Mouse (Mus musculus): ENCODE data around the gene Hpse.

Hpse gene

DNA sequence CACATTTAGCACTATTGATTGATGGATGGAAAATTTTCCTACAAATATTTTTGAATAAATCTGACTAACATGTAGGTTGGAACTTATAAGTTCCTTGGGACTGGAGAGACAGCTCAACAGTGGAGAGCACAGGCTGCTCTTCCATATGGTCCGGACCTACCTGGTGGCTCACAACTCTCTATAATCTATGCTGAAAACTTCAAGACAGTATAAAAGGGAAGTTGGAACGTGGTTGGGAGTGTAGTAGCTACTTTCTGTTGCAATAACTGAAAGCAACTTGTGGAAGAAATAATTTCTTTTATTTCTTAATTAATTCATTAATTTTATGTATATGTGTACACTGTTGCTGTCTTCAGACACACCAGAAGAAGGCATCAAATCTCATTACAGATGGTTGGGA lies 22.1 kb downstream of the Hpse start:
- no peak for DNase-seq (ENCODE audit: low read depth, low spot score)

DNA sequence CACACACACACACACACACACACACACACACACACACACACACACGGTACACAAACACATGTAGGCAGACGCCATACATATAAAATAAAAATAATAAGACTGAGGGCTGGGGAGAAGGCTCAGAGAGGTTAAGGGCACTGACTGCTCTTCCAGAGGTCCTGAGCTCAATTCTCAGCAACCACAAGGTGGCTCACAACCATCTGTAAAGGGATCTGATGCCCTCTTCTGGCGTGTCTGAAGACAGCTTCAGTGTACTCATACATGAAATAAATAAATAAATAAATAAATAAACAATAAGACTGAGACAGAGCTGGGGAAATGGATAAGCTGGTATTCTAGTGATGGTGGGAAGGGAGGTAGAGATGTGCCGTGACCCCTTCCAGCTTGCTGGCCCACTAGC lies 33.9 kb downstream of the Hpse start:
- DNase-seq (ENCODE audit: low read depth, low spot score): peak; percentile 27

DNA sequence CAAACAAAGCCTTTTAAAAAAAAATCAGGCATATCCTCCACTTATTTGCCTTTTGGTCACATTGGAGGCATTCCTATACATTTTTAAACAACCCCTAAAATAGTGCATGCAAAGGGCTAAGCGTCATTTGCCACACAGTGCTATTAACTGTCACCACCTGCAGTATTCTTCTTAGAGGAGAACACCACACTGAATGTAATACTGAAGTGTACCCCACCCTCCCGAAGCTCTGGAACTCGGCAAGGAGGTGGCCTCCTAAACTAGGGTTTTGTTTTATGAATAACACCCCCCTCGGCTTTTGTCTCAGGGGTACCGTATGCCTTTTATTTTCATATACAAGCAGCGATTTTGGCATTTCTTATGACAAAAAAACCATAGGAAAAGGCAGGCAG lies 39.0 kb downstream of the Hpse start:
- no peak for DNase-seq (ENCODE audit: low read depth, low spot score)

DNA sequence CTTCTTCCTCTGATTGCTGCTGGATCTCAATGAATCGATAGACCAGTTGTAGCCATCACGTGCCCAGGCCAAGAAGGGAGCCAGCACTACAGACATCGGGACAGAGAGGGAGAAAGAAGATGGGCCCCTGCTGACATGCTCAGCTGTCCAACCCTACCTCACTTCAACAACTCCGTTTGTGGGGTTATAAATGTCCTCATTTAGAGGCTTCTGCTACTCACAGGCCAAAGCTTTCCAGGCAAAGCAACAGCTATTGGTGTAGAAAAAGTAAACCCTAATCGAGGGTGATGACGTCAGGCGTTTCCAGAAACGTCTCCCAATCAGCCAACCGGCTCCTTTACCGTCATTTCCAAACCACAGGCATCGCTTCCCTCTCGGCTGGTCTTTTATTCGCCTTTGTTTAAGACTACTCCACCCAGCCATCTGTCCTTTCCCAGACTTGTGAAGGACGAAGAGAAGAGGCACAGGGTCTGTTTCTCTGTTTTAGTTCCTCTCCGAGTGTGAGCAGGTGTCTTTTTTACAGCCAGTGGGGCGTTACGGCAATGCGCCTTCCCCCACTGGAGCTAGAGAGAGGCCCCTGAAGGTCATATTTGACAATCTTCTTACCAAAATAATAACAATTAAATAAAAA lies 39.5 kb downstream of the Hpse start:
- peak; percentile 91 for DNase-seq (ENCODE audit: low read depth, low spot score)

DNA sequence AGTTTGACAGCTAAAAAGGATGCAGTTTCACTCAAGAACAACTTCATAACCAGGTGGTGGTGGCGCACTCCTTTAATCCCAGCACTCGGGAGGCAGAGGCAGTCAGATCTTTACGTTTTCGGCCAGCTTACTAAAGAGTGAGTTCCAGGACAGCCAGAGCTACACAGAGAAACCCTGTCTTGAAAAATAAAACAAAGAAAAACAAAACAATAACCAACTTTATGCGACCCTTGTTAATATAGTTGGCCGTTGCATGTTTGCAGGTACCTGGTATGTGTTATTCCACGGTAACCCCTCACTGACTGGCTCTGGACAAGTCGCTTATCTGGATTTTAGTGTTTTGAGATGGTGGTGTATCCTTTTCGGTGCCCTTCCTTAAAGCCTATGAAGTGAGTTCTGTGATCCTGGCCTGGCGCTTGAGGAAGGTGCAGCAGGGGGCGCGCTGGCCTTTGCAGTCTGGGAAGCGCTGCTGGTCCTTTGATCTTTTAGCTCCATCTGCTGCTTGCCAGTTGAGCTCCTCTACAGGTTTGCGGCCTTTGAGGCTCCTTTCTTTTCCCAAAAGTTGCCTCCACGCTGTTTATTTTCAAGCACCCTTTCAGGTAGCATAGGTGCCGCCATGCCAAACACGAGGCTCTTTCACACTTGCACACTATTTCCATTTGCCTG lies 44.7 kb downstream of the Hpse start, which contains the start of gene Coq2:
Gene Coq2 (minus strand): TSS at position 430 of the 666 bp plus-strand sequence.
- DNase-seq (ENCODE audit: low read depth, low spot score): peak; percentile 95

DNA sequence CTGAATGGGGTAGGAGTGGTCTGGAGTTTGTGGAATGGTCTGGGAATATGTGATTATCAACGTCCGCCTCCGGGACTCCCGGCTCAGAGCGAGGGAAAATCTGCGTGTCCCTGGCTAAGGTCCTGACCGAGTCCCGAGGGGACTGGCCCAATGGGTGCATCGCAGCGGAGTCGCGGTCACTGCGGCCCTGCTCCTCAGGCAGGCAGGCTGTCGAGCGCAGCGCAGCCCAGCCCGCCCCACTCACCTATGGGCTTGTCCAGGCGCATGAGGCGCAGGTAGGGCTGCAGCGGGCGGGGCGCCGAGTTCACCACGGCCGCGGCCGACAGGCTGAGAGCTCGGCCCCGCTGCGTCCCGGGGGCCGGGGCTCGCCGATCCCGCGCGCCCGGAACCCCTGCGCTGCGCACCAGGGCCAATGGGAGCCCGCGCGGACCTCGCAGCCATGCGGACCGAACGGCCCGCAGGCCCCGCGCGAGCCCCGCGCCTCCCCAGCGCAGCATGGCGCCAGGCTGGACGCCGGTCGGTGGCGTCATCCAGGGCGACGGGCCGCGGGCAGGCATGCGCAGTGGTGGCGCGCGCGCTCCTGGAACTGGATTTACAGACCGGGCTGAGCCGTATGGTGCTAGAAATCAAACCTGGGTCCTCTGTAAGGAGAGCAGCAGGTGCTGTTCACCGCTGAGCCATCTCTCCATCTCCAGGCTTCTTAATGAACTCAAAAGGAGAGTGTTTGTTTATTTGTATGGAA lies 45.6 kb downstream of the Hpse start:
- peak; percentile 94 for DNase-seq (ENCODE audit: low read depth, low spot score)

DNA sequence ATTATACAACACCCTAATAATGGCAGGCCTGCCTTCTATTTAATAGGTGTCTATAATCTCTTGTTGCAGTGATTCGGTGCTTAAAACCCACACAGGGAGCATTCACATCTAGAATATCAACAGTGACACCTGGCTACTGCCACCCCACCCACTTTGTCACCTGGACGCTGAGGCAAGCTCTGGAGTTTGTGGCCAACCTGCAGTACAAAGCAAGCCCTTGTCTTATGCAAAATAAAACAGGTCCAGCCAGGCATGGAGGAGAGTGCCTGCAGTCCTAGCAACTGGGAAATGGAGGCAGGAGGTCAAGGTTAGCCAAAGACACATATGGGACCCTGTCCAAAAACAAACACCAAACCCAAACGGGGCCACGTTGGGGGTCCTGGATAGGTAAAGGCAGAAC lies 47.1 kb downstream of the Hpse start:
- DNase-seq (ENCODE audit: low read depth, low spot score): no peak

DNA sequence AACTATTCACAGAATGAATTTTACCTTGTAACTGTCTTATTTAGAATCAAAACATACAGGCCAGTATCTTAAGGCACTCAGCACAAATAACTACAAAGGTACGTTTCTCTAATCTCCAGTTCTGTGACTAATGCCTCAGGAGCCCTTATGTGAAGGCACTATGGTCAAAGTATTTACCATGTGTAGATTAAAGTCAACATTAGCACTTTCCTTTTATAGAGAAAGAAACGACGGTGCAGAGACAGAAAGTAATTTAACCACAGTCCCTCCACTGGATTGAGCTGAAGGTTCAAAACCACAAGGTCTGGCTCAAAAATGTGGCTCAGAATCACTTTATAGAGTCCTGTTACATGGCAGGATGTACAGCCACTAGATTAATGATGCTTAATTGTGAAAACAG lies 47.6 kb downstream of the Hpse start:
- DNase-seq (ENCODE audit: low read depth, low spot score): no peak

DNA sequence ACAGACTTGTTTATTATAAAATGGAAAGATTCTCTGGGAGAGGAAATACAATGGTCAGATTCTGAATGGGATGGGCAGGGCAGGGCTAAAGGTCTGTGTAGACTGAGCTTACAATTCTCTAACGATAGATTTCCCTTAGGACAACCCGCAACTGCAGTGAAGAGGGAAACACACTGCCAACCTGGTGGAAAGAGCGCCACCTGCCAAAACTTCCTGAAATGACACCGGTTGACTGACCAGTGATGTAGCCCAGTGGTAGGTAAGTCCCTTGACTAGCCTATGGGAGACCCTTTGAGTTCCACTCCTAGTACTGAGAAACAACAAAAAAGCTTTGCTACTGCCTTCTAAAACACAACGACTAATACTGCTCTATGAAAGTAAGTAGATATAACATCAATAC lies 48.1 kb downstream of the Hpse start:
- peak; percentile 80 for DNase-seq (ENCODE audit: low read depth, low spot score)

DNA sequence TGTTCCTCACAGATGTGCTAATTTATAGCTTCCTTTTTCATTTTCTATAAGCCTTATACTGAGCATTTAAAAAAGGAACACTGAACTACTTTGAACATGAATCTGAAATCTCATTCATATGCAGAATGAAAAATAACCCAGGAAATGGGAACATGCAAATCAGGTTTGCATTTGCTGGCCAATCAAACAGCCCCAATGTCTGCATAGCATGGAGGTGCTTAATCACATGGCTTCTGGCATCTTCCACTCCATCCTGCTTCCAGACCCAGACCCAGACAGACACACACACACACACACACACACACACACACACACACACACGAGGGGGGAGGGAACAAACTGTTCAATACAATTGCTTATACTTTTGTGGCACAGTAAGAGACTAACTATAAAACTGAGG lies 52.6 kb downstream of the Hpse start:
- DNase-seq (ENCODE audit: low read depth, low spot score): no peak

DNA sequence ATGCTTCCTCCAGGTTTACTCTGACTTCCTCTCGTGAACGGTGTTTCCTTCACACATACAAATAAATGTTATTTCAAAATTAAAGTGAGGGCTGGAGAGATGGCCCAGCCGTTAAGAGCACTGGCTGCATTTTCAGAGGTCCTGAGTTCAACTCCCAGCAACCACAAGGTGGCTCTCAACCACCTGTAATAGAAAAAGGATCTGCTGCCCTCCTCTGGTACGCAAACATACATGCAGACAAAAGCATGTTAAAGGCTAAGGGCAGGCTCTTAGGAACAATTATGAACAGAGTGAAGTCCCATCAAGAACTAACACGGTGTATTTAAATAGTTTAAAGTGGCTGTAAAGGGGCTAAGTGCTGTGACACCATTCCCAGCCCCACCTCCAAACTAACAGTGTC lies 55.7 kb downstream of the Hpse start:
- peak; percentile 66 for DNase-seq (ENCODE audit: low read depth, low spot score)

DNA sequence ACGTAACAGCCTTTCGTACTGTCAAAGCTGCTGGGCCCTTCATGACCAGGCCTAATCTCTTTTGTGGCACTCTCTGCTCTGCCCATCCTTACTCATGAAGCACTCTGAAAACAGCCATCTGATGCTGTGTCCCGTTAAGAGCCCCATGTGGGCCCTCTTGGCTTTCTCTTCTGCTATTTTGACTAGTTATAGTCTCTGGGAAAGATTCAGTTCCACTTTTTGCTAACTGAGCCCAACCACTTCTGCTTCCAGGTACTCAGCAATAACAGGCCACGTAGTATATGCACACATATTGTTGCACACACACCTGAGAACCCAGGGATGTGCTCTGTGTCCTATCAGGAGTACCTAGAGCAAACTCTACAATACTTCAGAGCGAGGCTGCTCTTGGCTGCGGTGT lies 56.5 kb downstream of the Hpse start:
- DNase-seq (ENCODE audit: low read depth, low spot score): no peak

DNA sequence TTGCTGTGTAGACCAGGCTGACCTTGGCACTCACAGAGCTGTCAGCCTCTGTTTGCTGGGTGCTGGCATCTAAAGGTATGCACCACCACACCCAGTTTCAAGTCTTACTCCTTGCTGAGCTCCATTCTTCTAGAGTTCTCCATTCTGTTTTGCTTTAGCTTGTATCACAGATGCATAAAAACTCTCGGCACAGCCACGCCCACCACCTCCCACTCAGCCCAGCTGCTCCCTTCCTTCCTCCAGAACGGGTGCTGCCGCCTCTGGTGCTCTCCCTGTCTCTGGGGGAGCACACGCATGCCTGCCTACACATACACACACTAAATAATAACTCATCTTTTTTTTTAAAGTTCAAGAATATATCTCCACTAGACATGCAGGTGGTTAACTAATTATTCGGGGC lies 61.1 kb downstream of the Hpse start:
- DNase-seq (ENCODE audit: low read depth, low spot score): peak; percentile 68

DNA sequence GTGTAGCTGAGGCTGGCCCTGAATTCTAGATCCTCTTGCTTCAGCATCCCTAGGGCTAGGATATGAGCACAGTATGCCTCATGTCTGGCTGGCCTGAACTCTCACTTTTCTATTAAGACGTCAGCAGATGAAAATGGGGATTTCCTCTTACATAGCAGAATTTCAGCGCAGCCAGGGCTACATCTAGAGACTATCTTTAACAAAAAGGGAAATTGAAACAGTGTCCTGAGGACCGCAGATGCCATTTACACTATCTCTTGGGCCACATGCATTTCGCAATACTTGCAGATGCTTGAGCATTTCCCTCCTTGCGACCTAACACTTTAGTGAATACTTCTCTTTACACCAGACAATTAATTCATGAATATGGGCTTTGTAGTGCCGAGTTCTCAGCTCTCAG lies 63.2 kb downstream of the Hpse start:
- DNase-seq (ENCODE audit: low read depth, low spot score): no peak

DNA sequence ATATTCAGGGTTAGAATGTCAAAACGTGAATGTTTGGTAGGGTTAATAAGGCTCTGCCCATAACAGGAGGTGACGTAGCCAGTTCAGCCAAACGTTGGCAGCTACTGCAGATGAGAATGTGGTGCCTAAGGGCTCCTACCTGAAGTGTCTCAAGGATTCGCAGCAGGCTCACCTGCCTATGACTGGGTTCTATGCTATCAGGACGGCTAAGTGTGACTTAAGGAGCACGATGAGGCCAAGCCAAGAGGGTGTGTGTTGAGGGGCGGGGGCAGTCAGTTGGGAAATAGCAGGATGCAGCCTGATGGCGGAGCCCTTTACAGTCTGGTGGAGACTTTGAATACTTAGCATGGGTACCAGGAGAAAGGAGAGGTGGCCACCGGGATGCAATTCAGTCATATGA lies 67.2 kb downstream of the Hpse start:
- no peak for DNase-seq (ENCODE audit: low read depth, low spot score)

DNA sequence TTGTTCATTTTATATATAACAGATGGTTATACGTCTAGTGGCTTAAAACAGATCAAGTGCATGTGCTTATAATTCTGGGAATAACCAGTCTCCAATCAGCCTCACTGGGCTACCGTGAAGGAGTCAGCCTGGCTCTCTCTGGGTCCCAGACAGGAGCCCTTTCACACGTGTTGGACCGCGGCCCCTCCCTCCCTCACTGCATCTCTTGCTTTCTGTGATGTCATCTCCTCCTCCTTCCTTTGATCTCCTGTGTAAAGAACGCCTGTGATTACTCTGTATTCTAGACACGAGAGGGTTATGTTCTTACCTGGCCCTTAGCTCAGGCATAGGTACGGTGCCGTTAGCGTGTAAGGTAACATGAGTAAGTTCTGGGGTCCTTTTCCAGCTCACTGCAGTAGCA lies 68.0 kb downstream of the Hpse start:
- DNase-seq (ENCODE audit: low read depth, low spot score): no peak

DNA sequence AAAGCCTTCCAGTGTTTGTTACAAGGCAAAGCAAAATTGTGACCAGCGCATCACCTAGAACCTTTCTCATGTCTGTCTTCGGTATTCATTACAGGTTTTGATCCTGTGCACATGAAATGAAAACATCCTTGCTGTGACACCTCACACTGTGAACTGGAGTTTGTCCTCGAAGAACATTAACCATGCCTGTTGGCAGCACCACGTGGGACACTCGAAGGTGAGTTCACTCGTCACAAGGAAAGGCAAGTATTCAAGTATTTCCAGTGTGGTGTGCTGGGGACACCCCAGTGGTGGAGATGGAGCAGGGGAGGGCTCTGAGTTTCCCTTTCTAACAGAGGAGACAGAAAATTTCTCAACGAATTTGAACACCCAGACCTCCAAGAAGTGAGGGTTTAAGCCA lies 68.5 kb downstream of the Hpse start:
- no peak for DNase-seq (ENCODE audit: low read depth, low spot score)

DNA sequence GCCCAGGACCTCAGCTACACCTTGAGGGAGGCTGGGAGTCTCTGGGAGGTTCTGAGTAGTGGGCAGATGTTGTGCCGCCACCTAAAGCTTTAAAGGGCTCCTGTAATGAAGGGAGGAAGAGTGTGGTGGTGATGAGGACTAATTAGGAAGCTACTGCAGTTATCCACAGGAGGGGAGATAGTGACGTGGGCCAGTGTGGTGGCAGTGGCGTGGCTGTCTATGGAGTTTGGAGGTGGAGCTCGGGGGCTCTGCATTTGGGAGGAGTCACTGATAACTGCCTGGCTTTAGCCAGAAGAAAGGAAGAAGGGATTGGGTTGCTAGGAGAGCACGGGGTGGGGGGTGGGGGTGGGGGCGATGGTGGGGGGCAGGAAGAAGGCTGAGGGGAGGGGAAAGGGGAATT lies 71.0 kb downstream of the Hpse start:
- no peak for DNase-seq (ENCODE audit: low read depth, low spot score)

DNA sequence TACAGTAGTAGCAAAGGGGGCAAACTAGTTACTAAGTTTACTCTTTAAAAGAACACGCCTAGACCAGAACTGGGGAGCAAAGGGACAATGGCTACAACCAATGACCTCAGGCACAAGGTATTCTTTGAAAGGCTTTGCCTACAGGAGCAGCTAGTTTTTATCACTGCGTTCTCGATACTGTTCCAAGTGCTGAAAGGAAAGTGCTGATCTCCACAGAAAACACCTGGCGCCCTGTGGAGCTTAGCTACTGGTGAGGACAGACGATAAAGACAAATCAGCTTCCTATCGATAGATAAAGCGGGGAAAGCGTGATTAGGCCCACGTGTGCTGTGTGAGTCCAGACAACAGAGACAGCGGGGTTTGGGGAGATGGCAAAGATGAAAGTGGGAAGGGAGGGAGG lies 71.5 kb downstream of the Hpse start:
- no peak for DNase-seq (ENCODE audit: low read depth, low spot score)

DNA sequence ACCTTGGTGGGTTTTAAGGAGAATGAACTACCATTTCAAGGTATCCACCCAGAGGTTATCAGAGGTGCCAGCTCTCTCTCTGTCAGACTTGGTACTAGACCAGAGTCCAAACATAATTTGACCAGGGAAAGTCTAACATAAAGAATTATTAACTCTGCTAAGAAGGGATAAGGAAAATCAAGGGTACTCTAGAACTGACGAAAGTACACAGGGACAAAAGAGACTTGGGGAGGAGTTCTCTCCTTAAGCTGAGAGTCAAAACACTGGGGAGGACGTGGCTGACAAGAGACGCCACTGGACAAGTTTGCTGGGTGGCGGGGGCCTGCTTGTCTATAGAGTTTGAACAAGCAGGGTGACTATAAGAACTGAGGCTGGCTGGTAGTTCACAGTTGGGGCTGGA lies 73.0 kb downstream of the Hpse start:
- no peak for DNase-seq (ENCODE audit: low read depth, low spot score)

DNA sequence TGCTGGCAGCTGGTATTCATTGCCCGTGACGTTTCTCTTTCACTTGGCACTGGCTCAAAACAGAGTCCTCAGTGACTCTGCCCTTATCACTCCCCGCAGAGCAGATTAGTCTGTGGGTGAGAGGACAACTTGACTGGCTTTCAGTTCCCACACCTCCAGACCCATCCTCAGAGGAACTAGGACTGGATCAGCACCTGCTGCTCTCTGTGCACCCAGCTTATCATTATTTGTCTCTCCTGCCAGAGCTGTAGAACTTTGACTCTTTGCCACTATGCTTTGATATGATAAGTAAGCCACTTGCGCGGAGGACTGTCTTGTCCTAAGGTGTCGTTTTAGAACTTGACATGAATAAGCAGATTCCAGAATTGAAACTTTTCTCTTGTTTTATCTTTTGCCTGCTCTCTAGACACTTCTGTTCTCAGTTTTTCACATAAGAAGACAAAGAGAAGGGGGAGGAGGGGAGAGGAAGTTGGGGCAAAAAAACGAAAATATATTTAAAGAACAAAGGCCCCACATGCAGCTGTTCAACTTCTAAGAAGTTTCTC lies 75.5 kb downstream of the Hpse start:
- DNase-seq (ENCODE audit: low read depth, low spot score): no peak

DNA sequence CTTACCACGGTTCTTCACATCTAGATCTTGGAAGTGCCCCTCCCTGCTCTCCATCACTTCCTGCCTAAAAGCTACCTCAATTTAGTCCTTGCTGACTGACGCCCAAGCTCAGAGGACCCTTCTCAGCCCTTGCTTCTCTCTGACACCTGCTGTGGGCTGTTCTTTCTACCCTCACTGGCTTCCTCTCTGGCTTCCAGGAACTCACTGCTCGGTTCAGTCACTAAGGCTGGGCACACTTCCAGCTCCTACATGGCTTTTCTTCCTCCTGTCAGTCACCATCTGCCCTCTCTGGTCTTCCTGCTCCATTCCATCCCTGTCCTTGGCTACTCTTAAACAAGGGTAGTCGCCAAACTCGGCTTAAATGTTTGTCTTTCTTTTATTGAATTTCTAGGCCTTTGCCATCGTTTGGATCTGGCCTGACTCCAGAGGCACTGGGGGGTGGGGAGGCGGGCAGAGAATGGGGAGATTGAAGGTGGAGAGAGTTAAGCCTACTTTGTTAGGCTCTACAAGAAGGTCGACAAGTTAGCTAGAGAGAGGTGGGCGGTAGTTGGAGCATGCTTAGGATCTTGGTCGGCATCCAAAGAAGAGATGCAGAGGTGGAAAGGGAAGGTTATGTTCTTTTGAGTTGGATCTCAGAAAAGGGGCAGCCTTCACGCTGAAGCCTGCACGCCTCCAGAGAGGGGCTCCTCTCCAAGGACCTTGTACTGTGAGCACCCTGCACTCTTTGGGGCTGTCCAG lies 76.1 kb downstream of the Hpse start:
- no peak for DNase-seq (ENCODE audit: low read depth, low spot score)
